Mouse (Mus musculus): Measurements from ENCODE around the gene Nos1.

GRCm38 (mm10) chr5:117937186-117937585, 156.4 kb downstream of the Nos1 start:
- TF ChIP-seq FLI1 (IDR thresholded peaks at IDR 0.05; ENCODE audit: low read length): no peak
- TF ChIP-seq GATA1 (IDR thresholded peaks at IDR 0.05; ENCODE audit: borderline replicate concordance, low read length): no peak

Measured in megakaryocyte, embryonic 14.5 days (primary cell).